Mouse (Mus musculus): ENCODE results near the gene Olfr824. TPM values are rescaled to one million over a fixed set of nuclear protein-coding genes. Genes with fewer than 3 reads are reported as not detected.

Gene Olfr824
- not detected for total RNA-seq (2023)

DNA sequence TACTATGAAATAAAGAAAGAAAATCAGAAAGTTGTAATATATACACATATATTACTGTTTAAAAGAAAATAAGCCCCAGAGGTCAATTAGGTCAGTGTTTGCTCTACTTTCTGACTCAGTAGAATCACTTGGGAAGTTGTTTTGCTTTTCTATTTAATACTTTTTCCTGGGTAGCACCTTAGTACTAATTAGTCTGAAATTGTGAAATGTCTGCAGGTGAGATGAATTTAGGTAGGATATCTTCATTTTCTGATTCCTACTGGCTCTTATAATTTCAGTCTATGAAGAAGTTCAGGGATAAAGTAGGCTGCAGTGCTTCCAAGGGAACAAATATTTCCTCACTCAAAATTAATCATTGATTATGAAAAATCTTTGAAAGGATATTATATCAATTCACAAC lies at the start of gene Olfr824:
Olfr824 (minus strand) TSS at position 101 of the 400 bp plus-strand sequence.

DNA sequence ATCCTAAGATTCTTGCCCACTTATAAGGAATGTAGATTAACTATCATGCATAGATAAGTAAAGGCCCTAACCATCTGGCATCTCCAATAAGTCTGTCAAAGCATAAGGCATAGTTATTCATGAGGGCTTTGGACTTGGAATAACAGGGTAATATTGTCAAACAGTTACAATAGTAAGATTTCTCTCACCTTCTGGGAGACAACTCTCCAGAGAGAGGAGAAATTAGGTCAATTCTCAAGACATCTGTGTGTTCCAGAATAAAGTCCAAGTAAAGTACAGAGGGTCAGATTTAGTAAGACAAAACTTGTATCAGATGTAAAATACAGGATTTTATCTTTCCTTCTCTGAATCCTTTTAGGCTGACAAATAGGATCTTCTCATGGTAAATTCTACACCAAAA lies 36.9 kb upstream of the Olfr824 start, which contains the start of gene Olfr825:
Olfr825 (minus strand) TSS at position 101 of the 400 bp plus-strand sequence.

DNA sequence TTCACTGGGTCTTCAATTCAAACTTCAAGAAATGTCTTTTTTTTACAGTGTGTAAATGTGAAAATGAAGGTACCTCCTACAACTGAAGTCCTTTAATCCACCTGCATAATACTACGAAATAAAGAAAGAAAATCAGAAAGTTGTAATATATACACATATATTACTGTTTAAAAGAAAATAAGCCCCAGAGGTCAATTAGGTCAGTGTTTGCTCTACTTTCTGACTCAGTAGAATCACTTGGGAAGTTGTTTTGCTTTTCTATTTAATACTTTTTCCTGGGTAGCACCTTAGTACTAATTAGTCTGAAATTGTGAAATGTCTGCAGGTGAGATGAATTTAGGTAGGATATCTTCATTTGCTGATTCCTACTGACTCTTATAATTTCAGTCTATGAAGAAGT lies 14.5 kb downstream of the Olfr824 start, which contains the start of gene Olfr823:
Olfr823 (minus strand) TSS at position 101 of the 400 bp plus-strand sequence.

Other genes starting within 250 kb of the Olfr824 start
- not detected for gene Olfr815, start 224.1 kb downstream of the Olfr824 start, total RNA-seq (2023)
- gene Olfr816, start 214.4 kb downstream of the Olfr824 start, total RNA-seq (2023): not detected
- gene Olfr818, start 180.9 kb downstream of the Olfr824 start, total RNA-seq (2023): not detected
- gene Olfr819, start 162.7 kb downstream of the Olfr824 start, total RNA-seq (2023): not detected
- not detected for gene Olfr247, start 153.9 kb downstream of the Olfr824 start, total RNA-seq (2023)
- not detected for gene Gm10310, start 144.9 kb downstream of the Olfr824 start, total RNA-seq (2023)
- gene Olfr820, start 117.4 kb downstream of the Olfr824 start, total RNA-seq (2023): not detected
- not detected for gene Olfr821, start 99.7 kb downstream of the Olfr824 start, total RNA-seq (2023)
- gene Olfr822, start 58.8 kb downstream of the Olfr824 start, total RNA-seq (2023): not detected
- gene Olfr823, start 14.6 kb downstream of the Olfr824 start, total RNA-seq (2023): not detected
- not detected for gene Olfr825, start 36.8 kb upstream of the Olfr824 start, total RNA-seq (2023)
- not detected for gene Olfr826, start 54.2 kb upstream of the Olfr824 start, total RNA-seq (2023)
- gene Olfr827, start 84.4 kb upstream of the Olfr824 start, total RNA-seq (2023): not detected
- gene Neurod4, start 150.2 kb upstream of the Olfr824 start, total RNA-seq (2023): under 1 TPM in 1 of 2 experiments, not detected in 1; 0.33 TPM
- gene Tespa1, start 192.9 kb upstream of the Olfr824 start, total RNA-seq (2023): 10 to 100 TPM; 96.6 to 96.8 TPM

All from B cell, adult 67 days (primary cell).